Mouse (Mus musculus): ENCODE measurements around the gene Klhdc10.
A peak's percentile ranks its signal among the peaks of the same experiment; 100 is the strongest.

Gene Klhdc10

DNA sequence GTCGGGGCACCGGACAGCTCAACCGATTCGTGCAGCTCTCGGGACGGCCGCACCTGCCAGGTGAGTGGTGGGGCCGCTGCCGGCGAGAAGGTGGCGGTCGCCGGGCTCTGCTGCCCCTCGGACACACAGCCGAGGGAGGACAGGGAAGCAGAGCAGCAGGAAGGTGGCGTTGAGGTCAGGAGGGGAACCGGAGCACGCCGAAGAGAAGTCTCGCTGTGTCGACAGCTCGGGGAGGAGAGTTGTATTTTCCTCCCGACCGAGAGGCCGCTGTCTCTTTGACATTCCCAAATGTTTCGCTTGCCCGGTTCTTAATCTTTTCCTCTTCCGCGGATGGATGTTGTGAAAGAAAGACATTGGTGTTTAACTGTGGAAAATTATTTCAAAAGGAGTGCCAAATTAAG is 423 bp downstream of the Klhdc10 start:
- no peak for DNase-seq (ENCODE audit: low spot score in 2 of 2)

DNA sequence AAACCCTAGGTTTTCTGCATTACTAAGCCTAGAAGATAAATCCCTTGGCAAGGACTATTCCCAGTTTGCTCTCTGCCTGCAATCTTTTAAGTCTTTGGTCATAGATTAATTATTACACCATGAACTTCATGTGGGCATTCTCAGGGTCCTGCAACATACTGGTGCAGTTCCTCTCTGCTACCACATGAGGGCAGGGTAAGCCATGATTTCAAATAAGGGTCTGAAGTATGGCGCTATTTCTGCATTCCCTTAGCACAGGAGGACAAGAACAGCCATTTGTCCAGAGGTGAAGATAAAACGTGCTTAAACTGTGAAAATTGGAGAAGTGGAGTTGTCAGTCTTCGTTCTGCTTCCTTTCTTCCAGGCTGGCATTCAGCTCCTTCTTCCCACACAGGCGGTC is 1.8 kb downstream of the Klhdc10 start:
- DNase-seq (ENCODE audit: low spot score in 2 of 2), result peak; percentile 46 to 63

DNA sequence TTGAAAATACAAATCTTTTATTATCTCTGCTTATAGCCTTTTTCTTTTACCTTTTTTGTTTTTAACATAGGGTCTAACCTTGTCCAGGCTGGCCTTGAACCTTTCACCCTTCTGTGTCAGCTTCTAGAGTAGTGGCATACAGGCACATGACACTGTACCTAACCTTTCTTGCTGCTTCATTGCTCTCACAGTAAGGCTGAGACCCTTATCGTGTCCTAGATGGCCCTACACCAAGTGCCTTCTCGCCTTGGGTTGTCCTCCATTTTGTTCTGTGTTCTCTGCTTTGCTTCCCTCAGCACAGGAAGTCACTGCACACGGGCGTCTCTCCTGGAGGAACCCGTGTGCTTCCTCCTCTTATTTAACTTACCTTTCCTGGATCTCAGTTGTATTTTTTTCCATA is 3.0 kb downstream of the Klhdc10 start:
- DNase-seq (ENCODE audit: low spot score in 2 of 2), result no peak

- DNase-seq (ENCODE audit: low spot score in 2 of 2), result no peak
Observed at GRCm38 (mm10) chr6:30408276-30408675, 6.6 kb downstream of the Klhdc10 start.

GRCm38 (mm10) chr6:30409399-30410093 is 7.9 kb downstream of the Klhdc10 start:
- DNase-seq (ENCODE audit: low spot score in 2 of 2), result no peak

GRCm38 (mm10) chr6:30411311-30411710 is 9.6 kb downstream of the Klhdc10 start:
- no peak for DNase-seq (ENCODE audit: low spot score in 2 of 2)

DNA sequence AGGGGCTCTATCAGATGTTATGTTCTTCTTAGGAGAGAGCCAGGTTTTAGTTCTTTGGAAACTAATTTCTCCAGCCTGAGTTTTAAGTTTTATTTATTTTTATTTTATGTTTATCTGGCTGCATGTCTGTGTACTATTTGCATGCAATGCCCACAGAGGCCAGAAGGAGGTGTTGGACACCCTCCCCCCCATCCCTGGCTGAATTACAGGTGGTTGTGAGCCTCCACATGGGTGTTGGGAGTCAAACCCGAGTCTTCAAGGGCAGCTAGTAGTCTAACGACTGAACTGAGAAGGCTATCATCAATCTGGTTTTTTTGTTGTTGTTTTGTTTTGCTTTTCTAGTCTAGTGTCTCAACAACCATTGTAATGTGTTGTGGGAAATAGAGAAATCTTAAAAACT is 14.5 kb downstream of the Klhdc10 start:
- no peak for DNase-seq (ENCODE audit: low spot score in 2 of 2)

GRCm38 (mm10) chr6:30416801-30417200 is 15.1 kb downstream of the Klhdc10 start:
- no peak for DNase-seq (ENCODE audit: low spot score in 2 of 2)

GRCm38 (mm10) chr6:30432461-30433192 is 31.0 kb downstream of the Klhdc10 start:
- no peak for DNase-seq (ENCODE audit: low spot score in 2 of 2)

DNA sequence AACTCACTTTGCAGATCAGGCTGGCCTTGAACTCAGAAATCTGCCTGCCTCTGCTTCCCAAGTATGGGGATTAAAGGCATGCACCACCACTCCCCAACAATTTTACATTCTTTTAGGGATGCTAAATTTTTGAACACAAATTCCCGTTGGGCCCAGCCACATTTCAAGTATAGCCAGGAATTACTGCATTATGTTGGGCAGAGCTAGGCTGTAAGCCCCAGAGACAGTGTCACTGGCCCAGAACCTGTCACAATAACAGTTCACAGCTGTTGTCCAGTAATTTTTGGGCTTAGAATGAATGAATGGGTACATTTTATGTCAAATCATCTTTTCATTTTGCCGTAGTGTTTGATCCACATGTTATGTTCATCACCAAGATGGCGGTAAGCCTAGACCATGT is 34.8 kb downstream of the Klhdc10 start:
- DNase-seq (ENCODE audit: low spot score in 2 of 2), result no peak

- DNase-seq (ENCODE audit: low spot score in 2 of 2), result no peak
Observed at GRCm38 (mm10) chr6:30437054-30437453, 35.4 kb downstream of the Klhdc10 start.

GRCm38 (mm10) chr6:30439576-30439975 is 37.9 kb downstream of the Klhdc10 start:
- DNase-seq (ENCODE audit: low spot score in 2 of 2), result no peak

DNA sequence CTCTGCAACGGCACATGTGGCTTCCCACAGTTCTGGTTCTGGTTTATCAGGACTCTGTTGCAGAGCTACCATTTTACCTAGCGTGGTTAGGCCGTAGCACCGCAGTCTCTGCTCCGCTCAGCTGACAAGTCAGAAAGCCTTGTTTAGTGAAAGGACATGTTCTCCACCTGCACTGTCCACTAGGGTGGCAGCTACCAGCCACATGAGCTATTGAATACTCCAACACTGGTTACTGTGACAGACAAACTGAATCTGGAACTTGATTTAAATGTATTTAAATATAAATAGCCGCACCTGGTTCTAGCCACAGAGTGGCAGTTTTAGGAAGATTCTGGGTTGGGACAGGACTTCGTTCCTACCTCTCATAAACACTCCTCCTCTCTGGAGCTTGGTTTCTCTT is 55.3 kb downstream of the Klhdc10 start:
- no peak for DNase-seq (ENCODE audit: low spot score in 2 of 2)

GRCm38 (mm10) chr6:30458626-30459025 is 57.0 kb downstream of the Klhdc10 start:
- DNase-seq (ENCODE audit: low spot score in 2 of 2), result no peak

DNA sequence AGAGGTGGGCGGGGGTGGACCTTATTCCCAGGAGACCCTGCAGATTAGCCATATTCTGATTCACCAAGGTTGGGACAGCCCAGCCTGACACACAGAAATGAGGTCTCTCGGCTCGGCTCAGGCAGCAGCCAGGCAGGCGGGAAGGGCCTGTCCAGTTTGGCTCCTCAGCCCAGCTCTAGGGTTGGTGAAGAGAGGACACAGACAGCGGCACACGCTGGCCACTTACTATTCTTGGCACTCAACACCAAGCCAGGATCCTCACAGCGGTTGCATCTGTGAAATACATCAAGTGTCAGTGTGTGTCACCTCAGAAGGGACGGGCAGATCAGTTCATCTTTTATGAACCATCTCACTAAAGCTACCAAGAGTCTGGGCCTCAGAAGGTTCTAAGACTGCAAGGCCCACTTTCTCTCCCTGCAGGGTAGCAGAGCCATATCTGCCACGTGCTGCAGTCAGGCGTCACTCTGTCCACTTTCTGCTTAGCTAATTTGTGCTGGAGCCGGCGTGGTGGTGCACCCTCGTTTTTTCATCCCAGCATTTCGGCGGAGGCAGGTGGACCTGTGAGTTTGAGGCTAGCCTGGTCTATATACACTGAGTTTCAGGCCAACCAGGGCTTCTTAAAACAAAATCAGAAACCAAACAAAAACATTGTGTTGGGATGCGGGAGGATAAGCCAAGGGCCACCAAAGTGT is 57.5 kb downstream of the Klhdc10 start:
- DNase-seq (ENCODE audit: low spot score in 2 of 2), result peak in 1 of 2 experiments; percentile 18

DNA sequence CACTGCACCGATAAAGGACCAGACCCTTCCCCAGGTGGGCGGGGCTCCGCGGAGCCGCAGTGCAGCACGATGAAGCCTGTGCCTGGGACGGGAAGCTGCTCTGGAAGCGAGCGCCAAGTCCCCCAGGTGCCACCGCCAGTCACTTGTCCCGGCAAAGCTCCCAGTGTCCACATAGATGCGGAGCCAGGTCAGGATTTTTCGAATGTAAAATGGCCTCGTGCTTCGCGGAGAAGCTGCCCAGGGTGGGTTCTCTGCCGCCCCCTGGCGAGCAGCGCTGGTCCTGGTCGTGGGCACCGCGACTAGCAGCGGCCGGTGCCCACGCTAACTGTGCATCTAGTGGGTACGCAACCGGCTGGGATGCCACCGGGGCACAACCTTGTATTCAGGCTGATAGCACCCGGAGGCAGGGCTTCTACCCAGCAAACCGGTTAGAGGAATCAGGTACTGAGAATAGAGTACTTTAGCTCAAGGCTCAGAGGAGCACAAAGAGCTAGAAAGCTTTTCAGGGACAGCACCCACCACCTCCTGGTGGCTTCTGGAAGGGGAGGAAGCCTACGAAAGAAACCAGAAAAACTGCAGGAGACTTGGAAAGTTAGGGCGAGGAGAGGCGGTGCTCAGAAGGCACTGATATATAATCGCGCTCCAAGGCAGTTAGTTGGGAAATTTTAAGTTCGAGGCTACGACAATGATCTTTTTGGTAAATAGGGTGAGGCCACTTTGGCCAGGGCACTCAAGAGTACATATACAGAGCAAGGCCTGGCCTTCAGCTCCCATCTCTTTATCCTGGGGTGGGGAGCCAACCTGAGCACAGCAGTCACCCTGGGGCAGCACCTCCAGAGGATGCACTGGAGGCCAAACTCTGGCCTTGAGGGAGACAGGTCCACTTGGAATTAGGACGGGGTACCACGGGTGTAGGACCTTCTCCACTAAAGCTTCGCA is 58.4 kb downstream of the Klhdc10 start:
- peak; percentile 64 to 68 for DNase-seq (ENCODE audit: low spot score in 2 of 2)

DNA sequence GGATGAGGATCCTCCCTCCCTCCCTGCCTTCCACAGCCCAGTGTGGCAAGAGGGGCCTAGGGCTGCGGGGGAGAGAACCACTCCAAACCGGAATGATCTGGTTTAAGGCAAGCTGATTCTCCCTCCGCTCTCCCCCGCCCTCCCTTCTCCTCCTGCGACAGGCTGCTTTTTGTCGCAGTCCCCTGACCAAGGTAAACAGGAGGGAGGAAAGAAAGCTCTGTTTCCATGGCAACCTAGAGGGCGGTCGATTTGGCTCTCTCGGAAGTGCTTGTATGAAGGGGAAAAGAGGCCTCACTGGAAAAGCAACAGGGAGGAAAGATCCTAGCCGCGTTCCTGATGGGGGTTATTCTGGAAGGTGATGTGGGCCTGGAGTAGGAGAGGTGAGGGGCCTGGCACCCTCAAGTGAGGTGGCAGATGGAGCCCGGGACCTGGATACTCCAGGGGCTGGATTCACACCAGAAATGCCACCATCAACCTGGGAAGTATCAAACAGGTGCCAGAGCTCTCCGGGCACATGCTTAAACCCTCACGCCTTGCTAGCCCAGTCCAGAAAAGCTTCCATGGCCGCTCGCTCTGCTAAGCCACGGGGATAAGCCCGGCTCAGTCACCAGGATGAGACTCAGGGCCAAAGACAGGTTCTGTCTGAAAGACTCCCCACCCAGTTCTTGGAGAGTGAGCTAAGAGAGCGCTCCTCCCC is 59.2 kb downstream of the Klhdc10 start:
- peak; percentile 84 to 88 for DNase-seq (ENCODE audit: low spot score in 2 of 2)

DNA sequence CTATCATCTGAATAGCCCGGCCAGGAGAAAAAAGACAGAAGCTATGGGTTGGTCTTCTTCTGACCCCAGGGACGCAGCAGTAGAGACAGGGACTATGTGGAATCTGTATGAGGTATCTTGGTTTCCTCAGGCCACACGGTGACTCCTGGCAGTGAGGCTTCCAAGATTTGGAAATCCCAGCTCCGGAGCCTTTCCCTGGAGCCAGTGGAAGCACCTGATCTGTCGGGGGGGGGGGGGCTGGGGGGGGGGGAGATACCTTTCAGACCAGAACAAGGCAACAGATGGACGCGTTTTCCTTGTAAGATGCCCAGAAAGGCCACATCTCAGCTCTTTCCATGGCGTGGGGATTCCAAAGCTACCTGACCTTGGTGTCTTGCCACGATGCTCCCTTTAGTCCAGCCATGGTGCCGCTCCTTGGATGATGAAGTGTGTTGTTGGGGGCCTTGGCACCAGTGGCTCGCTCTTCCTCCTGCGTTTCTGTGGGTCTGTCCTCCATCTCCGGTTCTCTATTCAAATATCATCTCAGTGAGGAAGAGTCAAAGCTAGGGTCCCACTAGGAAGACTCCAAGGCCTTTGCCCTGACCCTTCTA is 60.2 kb downstream of the Klhdc10 start:
- DNase-seq (ENCODE audit: low spot score in 2 of 2), result no peak

DNA sequence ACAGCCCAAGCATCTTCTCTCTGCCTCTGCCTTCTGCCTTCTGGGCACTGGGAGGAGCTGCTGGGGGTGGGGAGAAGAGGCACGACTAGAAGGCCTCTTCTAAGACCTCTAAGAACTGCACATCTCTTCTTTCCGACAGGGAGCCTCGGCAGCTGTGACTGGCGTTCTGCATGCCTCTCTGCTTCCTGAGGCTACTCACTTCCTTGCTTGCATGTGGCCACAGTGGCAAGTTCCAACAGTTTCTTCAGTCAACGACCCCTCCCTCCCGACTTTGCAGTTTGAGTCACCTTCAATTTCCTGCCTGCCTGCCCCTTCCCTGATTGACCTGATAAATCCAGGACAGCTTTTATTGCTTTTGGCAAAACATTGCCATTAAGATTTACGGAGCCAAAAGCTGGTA is 61.2 kb downstream of the Klhdc10 start:
- no peak for DNase-seq (ENCODE audit: low spot score in 2 of 2)

DNA sequence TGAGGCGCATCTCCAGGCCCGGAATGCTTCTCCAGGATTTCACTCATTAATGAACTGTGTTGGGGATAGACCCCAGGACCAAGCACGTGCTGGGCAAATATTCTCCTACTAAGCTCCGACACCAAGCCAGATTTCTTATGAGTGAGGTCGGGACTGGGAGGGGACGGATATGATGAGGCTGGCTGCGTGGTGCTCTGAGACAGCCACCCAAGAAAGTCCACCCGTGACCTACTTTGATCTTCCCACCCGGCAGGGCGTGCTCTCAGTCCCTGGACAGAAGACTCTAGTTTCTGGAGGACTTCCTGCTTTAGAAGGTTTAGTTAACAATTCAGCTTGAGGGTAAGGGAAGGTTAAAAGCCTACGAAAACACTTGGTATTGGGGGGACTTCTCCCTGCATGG is 63.9 kb downstream of the Klhdc10 start:
- no peak for DNase-seq (ENCODE audit: low spot score in 2 of 2)

DNA sequence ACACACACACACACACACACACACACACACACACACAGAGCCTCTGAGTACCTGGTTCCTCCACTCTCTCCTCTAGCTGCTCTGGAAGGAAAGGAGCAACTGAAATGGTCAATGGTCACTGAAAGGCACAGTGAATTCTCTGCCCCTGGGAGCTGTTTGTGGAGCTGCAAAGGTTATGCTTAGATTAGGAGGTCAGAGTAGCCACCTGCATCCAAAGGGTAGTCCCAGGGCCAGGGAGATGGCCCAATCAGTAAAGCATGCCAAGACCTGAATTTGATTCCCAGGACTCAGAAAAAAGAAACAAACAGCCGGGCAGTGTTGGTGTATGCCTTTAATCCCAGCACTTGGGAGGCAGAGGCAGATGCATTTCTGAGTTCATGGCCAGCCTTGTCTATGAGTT is 66.4 kb downstream of the Klhdc10 start:
- no peak for DNase-seq (ENCODE audit: low spot score in 2 of 2)
